Mouse (Mus musculus): ENCODE measurements at regions not wholly inside any gene's neighbourhood (a gene's known extent, or its start where the extent isn't known, plus 50 kb on each side); places are given as distances from the start of the nearest gene placed in this dataset.

- H3K36me3 ChIP-seq (ENCODE audit: control insufficient read depth, insufficient read depth, low read length): no peaks in the 10 kb centered on the region
- no peaks in the 10 kb centered on the region for H3K4me1 ChIP-seq (replicated peaks; ENCODE audit: control insufficient read depth, insufficient read depth, low read length)
- ATAC-seq (ENCODE audit: low read depth): no peak
- WGBS: 84% methylated on average over 3 of the region's 3 CpGs
- no peaks in the 10 kb centered on the region for H3K9me3 ChIP-seq (ENCODE audit: control insufficient read depth, low read length)
- no peak overlapping the region for H3K9ac ChIP-seq (ENCODE audit: low read length)
- no peaks in the 10 kb centered on the region for H3K27me3 ChIP-seq (ENCODE audit: control insufficient read depth, insufficient read depth, low read depth, low read length)
- H3K27ac ChIP-seq (ENCODE audit: low read length): no peak overlapping the region
- H3K4me2 ChIP-seq (ENCODE audit: low read depth, low read length): no peak overlapping the region
- no peak overlapping the region for H3K4me3 ChIP-seq (ENCODE audit: low read length)
These were observed 431.1 kb downstream of the Glrx3 start for GRCm38 (mm10) chr7:137868501-137868900.

DNA sequence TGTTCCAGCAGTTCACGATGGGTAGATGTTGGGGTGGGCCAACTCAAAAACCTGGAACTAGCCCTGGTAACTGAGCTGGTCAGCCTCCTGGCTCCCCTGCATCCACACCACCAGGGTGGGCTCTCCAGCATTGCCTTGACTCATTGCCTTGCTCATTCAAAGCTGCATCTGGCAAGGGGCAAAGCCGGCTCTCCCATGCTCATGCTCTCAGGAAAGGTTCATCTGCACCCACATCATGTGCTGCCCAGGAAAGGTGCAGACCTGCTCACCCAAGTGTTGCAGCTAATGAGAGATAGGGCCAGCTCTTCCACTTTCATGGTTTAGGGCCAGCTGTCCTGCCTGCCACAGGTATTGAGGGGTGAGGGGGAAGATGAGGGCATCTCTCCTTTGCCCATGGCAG, 437.9 kb downstream of the Glrx3 start:
- no peak overlapping the region for H3K4me2 ChIP-seq (ENCODE audit: low read depth, low read length)
- no peaks in the 10 kb centered on the region for H3K36me3 ChIP-seq (ENCODE audit: control insufficient read depth, insufficient read depth, low read length)
- no peaks in the 10 kb centered on the region for H3K4me1 ChIP-seq (replicated peaks; ENCODE audit: control insufficient read depth, insufficient read depth, low read length)
- H3K27ac ChIP-seq (ENCODE audit: low read length): no peak overlapping the region
- WGBS: 87% methylated on average over 2 of the region's 2 CpGs
- no peak overlapping the region for H3K9ac ChIP-seq (ENCODE audit: low read length)
- H3K4me3 ChIP-seq (ENCODE audit: low read length): no peak overlapping the region
- H3K9me3 ChIP-seq (ENCODE audit: control insufficient read depth, low read length): no peaks in the 10 kb centered on the region
- H3K27me3 ChIP-seq (ENCODE audit: control insufficient read depth, insufficient read depth, low read depth, low read length): no peaks in the 10 kb centered on the region
- no peak for ATAC-seq (ENCODE audit: low read depth)

DNA sequence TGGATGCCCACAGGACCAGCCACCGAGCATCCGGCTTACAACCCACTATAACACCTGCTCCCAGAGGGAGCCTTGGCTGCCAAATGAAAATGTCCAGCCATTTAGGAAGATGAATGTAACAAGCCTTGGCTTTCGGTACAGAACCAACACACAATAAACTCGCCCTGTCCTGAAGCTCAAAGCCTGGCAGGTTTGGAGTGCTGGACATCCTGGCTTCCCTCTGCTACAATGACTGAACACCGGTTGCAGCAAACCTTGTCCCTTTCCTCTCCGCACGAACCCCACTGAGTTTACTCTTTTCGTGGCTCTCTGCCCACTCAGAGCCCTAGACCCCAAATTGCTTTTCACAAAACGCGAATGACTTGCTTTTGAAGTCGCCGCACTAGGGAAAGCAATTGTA, 441.9 kb downstream of the Glrx3 start:
- no peak overlapping the region for H3K4me2 ChIP-seq (ENCODE audit: low read depth, low read length)
- no peak for ATAC-seq (ENCODE audit: low read depth)
- H3K36me3 ChIP-seq (ENCODE audit: control insufficient read depth, insufficient read depth, low read length): no peaks in the 10 kb centered on the region
- no peaks in the 10 kb centered on the region for H3K27me3 ChIP-seq (ENCODE audit: control insufficient read depth, insufficient read depth, low read depth, low read length)
- no peaks in the 10 kb centered on the region for H3K4me1 ChIP-seq (replicated peaks; ENCODE audit: control insufficient read depth, insufficient read depth, low read length)
- H3K27ac ChIP-seq (ENCODE audit: low read length): no peak overlapping the region
- H3K9ac ChIP-seq (ENCODE audit: low read length): no peak overlapping the region
- no peaks in the 10 kb centered on the region for H3K9me3 ChIP-seq (ENCODE audit: control insufficient read depth, low read length)
- no peak overlapping the region for H3K4me3 ChIP-seq (ENCODE audit: low read length)
- WGBS: 82% methylated on average over 12 of the region's 12 CpGs

DNA sequence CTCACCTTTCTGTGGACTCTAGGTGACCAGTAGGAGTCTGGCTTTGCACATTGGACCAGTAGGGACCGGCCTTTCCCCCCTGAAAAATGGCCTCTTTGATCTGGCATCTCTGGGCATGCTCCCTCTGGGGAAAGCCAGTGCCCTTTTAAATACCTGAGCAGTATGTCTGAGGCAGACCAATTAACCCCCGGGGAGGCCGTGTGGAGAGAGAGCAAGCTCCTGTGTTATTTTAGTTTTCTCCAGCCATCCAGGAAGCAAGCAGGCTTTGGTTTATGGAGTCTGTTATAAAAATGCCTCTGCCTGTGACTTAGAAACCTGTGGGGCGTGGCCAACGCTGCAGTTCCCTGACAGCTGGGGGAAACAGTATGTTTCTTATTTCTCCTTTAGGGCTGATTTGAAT, 445.5 kb downstream of the Glrx3 start:
- H3K27me3 ChIP-seq (ENCODE audit: control insufficient read depth, insufficient read depth, low read depth, low read length): no peaks in the 10 kb centered on the region
- no peak overlapping the region for H3K4me3 ChIP-seq (ENCODE audit: low read length)
- 40% methylated on average over 5 of the region's 5 CpGs for WGBS
- H3K27ac ChIP-seq (ENCODE audit: low read length): no peak overlapping the region
- no peak overlapping the region for H3K9ac ChIP-seq (ENCODE audit: low read length)
- no peak overlapping the region for H3K4me2 ChIP-seq (ENCODE audit: low read depth, low read length)
- no peaks in the 10 kb centered on the region for H3K4me1 ChIP-seq (replicated peaks; ENCODE audit: control insufficient read depth, insufficient read depth, low read length)
- no peaks in the 10 kb centered on the region for H3K9me3 ChIP-seq (ENCODE audit: control insufficient read depth, low read length)
- no peaks in the 10 kb centered on the region for H3K36me3 ChIP-seq (ENCODE audit: control insufficient read depth, insufficient read depth, low read length)
- no peak for ATAC-seq (ENCODE audit: low read depth)

DNA sequence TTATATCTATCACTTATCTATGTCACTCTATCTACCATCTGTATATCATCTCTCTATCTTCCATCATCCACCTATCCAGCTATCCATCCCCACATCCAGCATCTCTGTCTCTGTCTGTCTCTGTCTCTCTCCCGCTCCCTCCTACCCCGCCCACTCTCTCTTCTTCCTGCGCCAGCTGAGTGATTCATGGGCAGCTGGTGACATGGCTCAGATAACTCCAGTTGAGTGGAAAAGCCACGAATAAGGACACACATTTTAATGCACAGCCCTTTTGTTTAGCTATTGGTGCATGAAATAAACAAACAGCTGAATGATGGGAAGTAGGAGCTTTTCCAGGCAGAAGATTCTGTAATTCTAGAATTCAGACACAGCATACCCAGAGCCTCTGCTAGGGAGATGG, 446.3 kb downstream of the Glrx3 start:
- Histone ChIP-seq H3K4me2 (ENCODE audit: low read depth, low read length) (no peak overlapping the region), H3K4me3 (ENCODE audit: low read length) (no peak overlapping the region), H3K27ac (ENCODE audit: low read length) (no peak overlapping the region), H3K36me3 (ENCODE audit: control insufficient read depth, insufficient read depth, low read length) (no peaks in the 10 kb centered on the region), H3K27me3 (ENCODE audit: control insufficient read depth, insufficient read depth, low read depth, low read length) (no peaks in the 10 kb centered on the region), H3K9me3 (ENCODE audit: control insufficient read depth, low read length) (no peaks in the 10 kb centered on the region), H3K4me1 (replicated peaks; ENCODE audit: control insufficient read depth, insufficient read depth, low read length) (no peaks in the 10 kb centered on the region), H3K9ac (ENCODE audit: low read length) (no peak overlapping the region)
- 53% methylated on average over 4 of the region's 4 CpGs for WGBS
- no peak for ATAC-seq (ENCODE audit: low read depth)

GRCm38 (mm10) chr7:137885146-137885545, 447.7 kb downstream of the Glrx3 start:
- Histone ChIP-seq H3K27me3 (ENCODE audit: control insufficient read depth, insufficient read depth, low read depth, low read length) (no peaks in the 10 kb centered on the region), H3K36me3 (ENCODE audit: control insufficient read depth, insufficient read depth, low read length) (no peaks in the 10 kb centered on the region), H3K27ac (ENCODE audit: low read length) (no peak overlapping the region), H3K4me3 (ENCODE audit: low read length) (no peak overlapping the region), H3K9ac (ENCODE audit: low read length) (no peak overlapping the region), H3K4me2 (ENCODE audit: low read depth, low read length) (no peak overlapping the region), H3K9me3 (ENCODE audit: control insufficient read depth, low read length) (no peaks in the 10 kb centered on the region), H3K4me1 (replicated peaks; ENCODE audit: control insufficient read depth, insufficient read depth, low read length) (no peaks in the 10 kb centered on the region)
- 71% methylated on average over 8 of the region's 8 CpGs for WGBS
- ATAC-seq (ENCODE audit: low read depth): no peak

- ATAC-seq (ENCODE audit: low read depth): no peak
- Histone ChIP-seq H3K4me2 (ENCODE audit: low read depth, low read length) (no peak overlapping the region), H3K4me3 (ENCODE audit: low read length) (no peak overlapping the region), H3K9me3 (ENCODE audit: control insufficient read depth, low read length) (no peaks in the 10 kb centered on the region), H3K4me1 (replicated peaks; ENCODE audit: control insufficient read depth, insufficient read depth, low read length) (no peaks in the 10 kb centered on the region), H3K9ac (ENCODE audit: low read length) (no peak overlapping the region), H3K27me3 (ENCODE audit: control insufficient read depth, insufficient read depth, low read depth, low read length) (no peaks in the 10 kb centered on the region), H3K27ac (ENCODE audit: low read length) (no peak overlapping the region), H3K36me3 (ENCODE audit: control insufficient read depth, insufficient read depth, low read length) (no peaks in the 10 kb centered on the region)
- WGBS: 84% methylated on average over 11 of the region's 11 CpGs
These were observed 451.3 kb downstream of the Glrx3 start for GRCm38 (mm10) chr7:137888731-137889130.

- H3K9me3 ChIP-seq (ENCODE audit: control insufficient read depth, low read length): no peaks in the 10 kb centered on the region
- H3K27ac ChIP-seq (ENCODE audit: low read length): no peak overlapping the region
- no peak overlapping the region for H3K4me2 ChIP-seq (ENCODE audit: low read depth, low read length)
- H3K36me3 ChIP-seq (ENCODE audit: control insufficient read depth, insufficient read depth, low read length): no peaks in the 10 kb centered on the region
- no peaks in the 10 kb centered on the region for H3K4me1 ChIP-seq (replicated peaks; ENCODE audit: control insufficient read depth, insufficient read depth, low read length)
- no peak overlapping the region for H3K4me3 ChIP-seq (ENCODE audit: low read length)
- no peak overlapping the region for H3K9ac ChIP-seq (ENCODE audit: low read length)
- 64% methylated on average over 9 of the region's 9 CpGs for WGBS
- no peak for ATAC-seq (ENCODE audit: low read depth)
- no peaks in the 10 kb centered on the region for H3K27me3 ChIP-seq (ENCODE audit: control insufficient read depth, insufficient read depth, low read depth, low read length)
These were observed 469.1 kb downstream of the Glrx3 start for GRCm38 (mm10) chr7:137906424-137907060.

DNA sequence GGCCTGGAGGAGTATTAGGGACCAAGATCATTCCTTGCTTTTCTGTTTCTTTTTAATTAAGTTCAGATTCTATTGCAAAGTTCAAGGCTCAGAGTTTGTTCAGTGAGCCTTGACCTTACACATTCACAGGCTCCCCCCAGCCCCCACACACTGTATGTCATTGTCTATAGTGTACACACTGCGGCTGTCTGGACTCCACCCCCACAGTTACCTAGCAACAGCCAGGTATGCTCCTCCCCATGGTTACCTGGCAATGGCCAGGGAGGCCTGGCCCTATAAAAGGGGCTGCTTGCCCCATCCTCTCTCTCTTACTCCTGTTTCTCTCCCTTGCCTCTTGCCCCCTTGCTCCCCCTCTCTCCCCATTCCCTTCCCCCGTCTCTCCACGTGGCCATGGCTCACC, 472.0 kb downstream of the Glrx3 start:
- Histone ChIP-seq H3K27me3 (ENCODE audit: control insufficient read depth, insufficient read depth, low read depth, low read length) (no peaks in the 10 kb centered on the region), H3K4me3 (ENCODE audit: low read length) (no peak overlapping the region), H3K9me3 (ENCODE audit: control insufficient read depth, low read length) (no peaks in the 10 kb centered on the region), H3K27ac (ENCODE audit: low read length) (no peak overlapping the region), H3K36me3 (ENCODE audit: control insufficient read depth, insufficient read depth, low read length) (no peaks in the 10 kb centered on the region), H3K4me1 (replicated peaks; ENCODE audit: control insufficient read depth, insufficient read depth, low read length) (no peaks in the 10 kb centered on the region), H3K9ac (ENCODE audit: low read length) (no peak overlapping the region), H3K4me2 (ENCODE audit: low read depth, low read length) (no peak overlapping the region)
- WGBS: 22% methylated on average over 3 of the region's 3 CpGs
- ATAC-seq (ENCODE audit: low read depth): no peak

- no peaks in the 10 kb centered on the region for H3K9me3 ChIP-seq (ENCODE audit: control insufficient read depth, low read length)
- H3K4me2 ChIP-seq (ENCODE audit: low read depth, low read length): no peak overlapping the region
- H3K36me3 ChIP-seq (ENCODE audit: control insufficient read depth, insufficient read depth, low read length): no peaks in the 10 kb centered on the region
- no peak overlapping the region for H3K4me3 ChIP-seq (ENCODE audit: low read length)
- ATAC-seq (ENCODE audit: low read depth): no peak
- no peaks in the 10 kb centered on the region for H3K4me1 ChIP-seq (replicated peaks; ENCODE audit: control insufficient read depth, insufficient read depth, low read length)
- H3K27ac ChIP-seq (ENCODE audit: low read length): no peak overlapping the region
- WGBS: 55% methylated on average over 4 of the region's 4 CpGs
- H3K9ac ChIP-seq (ENCODE audit: low read length): no peak overlapping the region
- no peaks in the 10 kb centered on the region for H3K27me3 ChIP-seq (ENCODE audit: control insufficient read depth, insufficient read depth, low read depth, low read length)
These were observed 476.2 kb downstream of the Glrx3 start for GRCm38 (mm10) chr7:137913551-137914105.
